Mouse (Mus musculus) cerebellum, adult 11-12 months (tissue): ENCODE data around the gene Crybb3.

Experiments
- DNase-seq: peaks from one replicate; pipeline ENCODE4 v3.0.0; 2022

The Crybb3 gene

DNA sequence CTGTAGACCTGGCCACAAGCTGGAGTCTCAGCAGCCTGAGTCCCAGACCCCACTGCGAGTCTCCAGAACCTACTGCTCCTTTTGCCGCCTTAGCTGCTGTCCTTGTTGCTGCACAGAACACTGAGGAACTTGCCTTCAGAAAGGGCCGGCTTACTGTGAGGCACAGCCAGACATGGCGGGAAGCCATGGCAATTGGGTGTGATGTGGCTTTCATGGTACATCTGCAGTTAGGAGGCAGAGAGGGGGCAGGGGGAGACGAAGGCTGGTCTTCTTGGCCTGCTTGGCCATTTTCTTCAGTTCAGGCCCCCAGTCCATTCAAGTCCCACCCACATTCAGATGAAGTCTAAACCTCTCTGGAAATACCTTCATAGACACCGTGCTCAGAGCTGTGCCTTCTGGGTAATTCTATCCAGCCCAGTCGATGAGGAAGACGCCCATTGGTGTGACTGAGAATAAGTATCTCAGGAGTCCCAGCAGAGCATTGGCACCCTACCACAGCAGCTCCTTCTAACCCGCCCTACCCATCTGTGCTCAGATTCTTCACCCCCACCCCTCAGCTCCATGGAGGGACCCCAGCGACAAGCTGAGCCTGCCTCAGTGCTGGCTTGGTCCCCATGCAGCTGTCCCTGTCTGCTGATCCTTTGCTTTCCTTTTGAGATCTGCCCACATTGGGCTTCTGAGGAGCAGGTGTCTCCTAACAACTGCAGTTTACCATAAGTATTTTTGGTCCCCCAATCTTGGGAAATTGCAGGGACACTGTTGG lies 35.7 kb downstream of the Crybb3 start:
- DNase-seq: peak; percentile 48

DNA sequence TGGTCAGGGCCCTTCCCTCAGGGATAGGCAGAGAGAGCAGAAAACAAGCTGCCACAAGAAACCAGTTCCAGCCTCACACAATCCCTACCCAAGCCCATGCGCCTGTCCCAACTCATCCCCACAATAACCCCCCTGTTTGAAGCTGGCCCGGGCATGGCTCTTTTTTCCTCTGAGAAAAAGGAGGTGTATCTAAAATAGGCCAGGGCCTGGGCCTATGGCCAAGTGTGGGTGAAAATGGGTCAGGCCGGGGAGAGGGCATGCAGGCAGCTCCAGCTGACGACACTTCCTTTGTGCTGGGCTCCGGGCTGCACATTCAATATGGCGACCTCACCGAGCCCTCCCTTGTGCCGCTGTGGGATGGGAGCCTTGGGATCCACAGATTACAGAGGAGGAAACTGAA lies 37.9 kb downstream of the Crybb3 start:
- DNase-seq: peak; percentile 96

DNA sequence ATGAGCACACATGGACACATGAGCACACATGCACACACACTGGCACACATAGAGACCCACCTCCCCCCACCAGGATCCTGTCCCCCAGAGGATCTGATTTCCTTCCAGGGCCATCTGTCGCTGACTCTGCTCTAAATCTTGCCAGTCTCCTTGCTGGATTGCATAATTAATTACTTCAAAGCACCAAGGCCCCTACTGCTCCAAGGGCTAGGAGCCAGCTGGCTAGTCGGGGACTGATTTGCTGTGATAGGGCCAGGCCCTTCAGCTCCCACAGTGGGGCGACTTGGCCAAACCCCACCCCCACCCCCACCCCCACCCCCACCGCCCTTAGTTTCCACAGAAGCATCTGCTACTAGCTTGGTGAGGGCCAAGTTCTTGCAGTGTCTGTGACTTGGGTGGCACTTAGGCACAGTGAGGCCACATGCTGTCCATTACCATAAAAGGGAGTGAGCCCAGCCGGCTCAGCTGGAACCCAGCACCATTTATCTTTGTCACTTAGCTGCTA lies 39.8 kb downstream of the Crybb3 start:
- peak; percentile 98 for DNase-seq

DNA sequence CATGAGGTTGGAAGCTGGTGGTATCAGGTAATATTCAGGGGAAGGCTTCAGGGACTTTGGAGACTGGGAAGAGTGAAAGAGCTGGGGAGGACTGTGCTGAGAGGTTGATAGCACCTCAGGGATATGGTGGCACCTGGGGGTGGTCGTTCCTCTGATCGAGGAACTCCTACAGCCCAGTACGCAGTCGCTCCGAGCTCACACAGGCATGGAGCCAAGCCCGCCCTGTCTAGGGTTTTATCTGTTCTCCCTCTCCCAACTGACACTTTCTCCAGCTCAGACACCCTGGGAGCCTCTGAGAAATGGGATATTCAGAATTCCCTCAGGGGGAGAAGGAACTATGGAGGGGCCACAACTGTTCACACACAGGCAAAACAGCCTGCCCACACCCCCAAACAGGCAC lies 40.6 kb downstream of the Crybb3 start:
- DNase-seq: peak; percentile 66

DNA sequence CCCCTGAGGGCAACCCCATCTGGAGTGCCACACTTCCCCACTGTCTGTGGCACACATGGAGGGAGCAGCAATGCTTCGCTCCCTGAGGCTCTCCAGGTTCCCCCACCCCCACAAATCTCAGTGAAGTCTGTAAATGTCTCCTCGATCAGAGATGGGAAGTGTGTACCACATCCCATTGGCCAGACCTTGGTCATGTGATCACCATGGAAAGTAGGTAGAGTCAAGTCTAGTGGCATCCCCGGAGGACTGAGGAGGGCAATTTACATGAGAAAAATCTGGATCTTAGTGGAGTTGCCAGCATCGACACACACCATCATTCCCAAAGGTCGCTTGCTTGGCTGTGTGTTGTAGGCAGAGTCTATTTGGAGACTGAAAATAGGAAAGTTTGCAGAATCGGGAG lies 42.8 kb downstream of the Crybb3 start:
- DNase-seq: no peak

DNA sequence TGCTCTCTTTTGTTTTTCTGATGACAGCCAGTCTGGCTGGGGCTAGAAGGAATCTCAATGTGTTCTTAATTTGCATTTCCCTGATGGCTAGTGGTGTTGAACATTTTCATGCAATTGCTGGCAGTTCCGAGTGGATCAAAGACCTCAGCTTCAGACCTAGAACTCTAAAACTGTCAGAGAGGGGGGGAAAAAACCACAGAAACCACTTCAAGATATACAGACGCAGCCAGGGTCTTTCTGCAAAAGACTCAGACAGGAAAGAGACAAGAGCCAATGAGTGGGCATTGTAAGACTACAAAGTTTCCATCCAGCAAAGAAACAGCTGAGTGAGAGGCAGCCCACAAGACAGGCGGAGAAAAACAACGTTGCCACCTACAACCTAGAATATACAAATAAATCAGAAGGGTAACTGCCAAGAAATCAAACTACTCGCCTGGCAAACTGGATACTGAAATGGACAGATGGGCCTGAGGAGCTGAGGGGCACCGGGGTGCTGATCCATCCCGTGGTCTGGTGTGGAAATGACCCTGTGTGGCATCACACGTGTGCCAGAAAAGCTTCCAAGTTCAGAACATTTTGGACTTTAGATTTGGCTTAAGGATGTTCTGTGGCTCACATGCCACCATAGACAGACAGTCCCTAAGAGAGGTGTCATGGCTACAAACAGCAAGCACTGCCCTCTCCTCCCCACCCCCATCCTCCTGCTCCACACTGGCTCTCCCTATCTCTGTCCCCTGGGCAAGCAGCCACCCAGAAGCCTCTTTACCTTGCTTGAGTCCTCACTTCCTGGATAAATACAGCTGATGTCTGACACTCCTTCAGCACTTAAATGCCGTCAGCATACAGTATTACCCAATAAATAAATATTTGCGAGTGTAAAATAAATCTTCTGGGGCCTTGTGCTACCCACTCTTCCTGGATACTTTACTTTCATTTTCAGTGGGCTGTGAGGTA lies 46.0 kb downstream of the Crybb3 start:
- DNase-seq: no peak

DNA sequence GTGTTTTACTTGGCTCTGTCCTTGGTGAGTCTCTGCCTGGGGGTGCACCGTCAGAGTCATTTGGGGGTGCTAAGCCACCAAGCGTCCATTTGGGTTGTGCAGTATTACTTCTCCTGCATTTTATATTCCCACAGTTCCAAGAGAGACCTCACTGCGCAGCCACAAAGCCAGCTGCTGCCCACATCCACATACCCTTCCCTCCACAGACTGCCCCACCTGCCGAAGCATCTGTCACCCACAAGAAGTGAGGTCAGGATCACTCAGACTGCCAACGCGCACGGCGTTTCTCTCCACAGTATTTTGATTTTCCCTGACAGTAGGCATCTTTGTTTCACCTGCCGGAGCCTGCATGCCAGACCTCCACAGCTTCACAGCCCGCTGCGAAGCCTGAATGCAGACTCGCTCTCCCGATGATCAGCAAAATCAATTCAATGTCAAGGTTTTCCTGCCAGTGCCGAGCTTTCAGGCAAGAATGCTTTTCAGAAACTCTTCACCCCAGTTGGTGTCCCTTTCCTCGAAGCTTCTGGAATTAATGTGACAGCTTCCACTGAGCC lies 50.1 kb downstream of the Crybb3 start:
- DNase-seq: no peak

DNA sequence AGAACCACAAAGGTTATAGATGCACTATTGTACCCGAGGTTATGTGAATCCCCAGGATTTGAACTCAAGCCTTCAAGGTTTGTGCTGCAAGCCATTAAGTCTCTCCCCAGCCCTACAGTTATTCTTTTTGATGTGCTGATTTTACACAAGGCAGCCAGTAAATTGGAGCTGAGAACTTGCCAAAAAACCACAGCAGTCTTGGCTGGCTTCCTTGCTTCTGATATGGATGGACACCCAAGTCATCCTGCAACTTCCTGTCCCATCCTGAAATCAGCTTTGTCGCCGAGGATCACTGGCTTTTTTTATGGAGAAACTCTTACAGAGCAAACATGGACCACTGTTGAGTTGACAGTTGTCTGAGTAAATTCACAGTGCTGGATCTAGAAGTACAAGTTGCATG lies 51.3 kb downstream of the Crybb3 start:
- DNase-seq: no peak

DNA sequence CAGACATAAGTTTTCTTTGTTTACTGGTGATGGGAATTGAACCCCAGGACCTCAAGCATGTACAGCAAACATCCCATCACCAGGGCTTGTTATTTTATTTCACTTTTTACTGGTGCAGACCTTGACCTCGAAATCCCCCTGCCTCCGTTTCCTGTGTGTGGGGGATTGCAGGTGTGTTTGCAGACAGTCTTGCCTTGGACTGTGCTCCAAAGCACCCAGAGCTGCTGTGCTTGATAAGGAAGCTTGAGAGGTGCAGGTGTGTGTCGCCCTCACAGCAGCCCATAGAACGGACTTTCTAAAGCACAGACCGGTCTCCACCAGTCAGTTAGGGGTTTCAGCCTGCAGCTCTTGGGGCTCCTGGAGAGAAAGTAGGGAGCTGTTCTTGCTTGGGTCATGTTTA lies 54.7 kb downstream of the Crybb3 start:
- DNase-seq: no peak
